Mouse (Mus musculus) kidney, embryonic 15.5 days (tissue): ENCODE data around the gene Tk1. TPM values are rescaled to one million over a fixed set of nuclear protein-coding genes. Genes with fewer than 3 reads are reported as not detected.
A peak's percentile ranks its signal among the peaks of the same experiment; 100 is the strongest.
"Not testable (repeated sequence)": the region's sequence is repeated elsewhere in the genome, so short reads cannot be mapped to it uniquely, and the experiment has no call there.

ENCODE experiments used
- ATAC-seq: fragments of 200-750 bp; cut with Nextera tagmentation; replicated peaks from 2 replicates; pipeline ENCODE4 v1.8.0; 2017; ENCODE audit warnings: moderate TSS enrichment; ENCODE audit not compliant: low FRiP score
- H3K27ac ChIP-seq: fragments of 300-500 bp; sonication (generic); 2 replicates; pipeline ENCODE4 v1.5.1; 2015; ENCODE audit warnings: mild to moderate bottlenecking, inconsistent platforms
- H3K27me3 ChIP-seq: fragments of 300-500 bp; sonication (generic); 2 replicates; pipeline ENCODE4 v1.6.1; 2015; ENCODE audit warnings: inconsistent platforms
- H3K36me3 ChIP-seq: fragments of 300-500 bp; sonication (generic); 2 replicates; pipeline ENCODE4 v1.6.1; 2015; ENCODE audit warnings: inconsistent platforms
- H3K4me1 ChIP-seq: fragments of 300-500 bp; sonication (generic); 2 replicates; pipeline ENCODE4 v1.6.1; 2015; ENCODE audit warnings: inconsistent platforms
- H3K4me2 ChIP-seq: fragments of 300-500 bp; sonication (generic); 2 replicates; pipeline ENCODE4 v1.6.1; 2015; ENCODE audit warnings: moderate library complexity, mild to moderate bottlenecking, inconsistent platforms
- H3K4me3 ChIP-seq: fragments of 300-500 bp; sonication (generic); replicated peaks from 2 replicates; pipeline ENCODE4 v1.5.1; 2015; ENCODE audit warnings: mild to moderate bottlenecking, inconsistent platforms
- H3K9ac ChIP-seq: fragments of 300-500 bp; sonication (generic); 2 replicates; pipeline ENCODE4 v1.6.1; 2015; ENCODE audit warnings: mild to moderate bottlenecking, inconsistent platforms
- H3K9me3 ChIP-seq: fragments of 300-500 bp; sonication (generic); replicated peaks from 2 replicates; pipeline ENCODE4 v1.6.1; 2016; ENCODE audit warnings: inconsistent platforms
- WGBS: fragments of 180-500 bp; shearing (Covaris S2); methylation state at CpG from one replicate; pipeline ENCODE4 v1.1.7; 2015; ENCODE audit warnings: mixed read lengths; 5-methylcytosine and 5-hydroxymethylcytosine counted together
- polyA plus RNA-seq: library from polyadenylated mRNA; unstranded; fragments of >200 nt; fragmentation: Nextera tagmentation; extraction: Ambion mirVana; gene quantifications from 2 replicates; pipeline ENCODE4 v1.2.1, GENCODE M21; 2015

Tk1 gene
- polyA plus RNA-seq, 1 experiment from 2014 or later = 128 TPM

DNA sequence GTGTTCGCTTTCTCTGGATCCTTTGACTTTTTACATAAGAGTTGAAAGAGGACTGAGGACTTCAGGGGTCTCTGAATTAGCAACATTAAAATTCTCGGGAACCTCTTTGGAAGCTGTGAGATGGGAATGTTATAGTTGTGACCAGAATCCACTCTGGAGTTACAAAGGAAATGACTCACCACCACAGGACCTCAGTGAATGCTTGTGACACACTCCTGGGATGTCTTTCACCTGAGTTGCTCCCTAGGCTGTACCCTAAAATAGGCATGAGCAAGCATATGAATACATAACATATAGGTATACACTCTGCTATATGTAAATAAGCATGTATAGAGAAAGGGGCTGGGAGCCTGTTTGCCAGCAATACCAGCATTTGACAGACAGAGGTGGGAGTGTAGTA is 17.5 kb upstream of the Tk1 start:
- H3K27ac ChIP-seq = no peak overlapping the region
- peaks cover 35% of the 10 kb centered on the region for H3K4me1 ChIP-seq
- H3K4me2 ChIP-seq = no peak overlapping the region
- H3K9ac ChIP-seq = no peak overlapping the region
- H3K27me3 ChIP-seq = no peaks in the 10 kb centered on the region
- ATAC-seq = no peak
- WGBS = 85% methylated on average over 2 of the region's 2 CpGs
- no peak overlapping the region for H3K4me3 ChIP-seq
- H3K36me3 ChIP-seq = no peaks in the 10 kb centered on the region
- no peaks in the 10 kb centered on the region for H3K9me3 ChIP-seq

DNA sequence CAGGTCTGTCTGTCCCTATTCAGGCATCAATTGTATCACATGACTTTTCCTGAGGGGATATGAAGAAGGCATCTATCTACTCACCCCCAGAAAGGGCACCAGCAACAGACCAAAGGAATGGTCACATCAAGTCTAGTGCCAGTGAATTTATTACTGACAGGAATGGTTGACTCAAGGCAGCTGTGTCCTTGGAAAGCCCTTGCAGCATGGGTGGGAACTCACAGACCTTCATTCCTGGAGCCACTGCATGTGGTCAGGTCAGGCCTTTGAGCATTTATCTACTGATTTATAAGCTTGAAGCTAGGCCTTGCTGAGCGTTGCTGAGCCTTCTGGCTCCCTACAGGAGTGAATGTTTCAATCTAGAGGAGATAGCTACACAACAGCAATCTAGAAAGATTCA is 15.0 kb upstream of the Tk1 start:
- Histone ChIP-seq H3K9me3 (no peaks in the 10 kb centered on the region), H3K4me1 (peaks cover 17% of the 10 kb centered on the region), H3K4me3 (no peak overlapping the region), H3K4me2 (no peak overlapping the region), H3K27me3 (no peaks in the 10 kb centered on the region), H3K27ac (no peak overlapping the region), H3K9ac (no peak overlapping the region), H3K36me3 (no peaks in the 10 kb centered on the region)
- WGBS = 35% methylated on average over 1 of the region's 1 CpGs
- ATAC-seq = no peak

DNA sequence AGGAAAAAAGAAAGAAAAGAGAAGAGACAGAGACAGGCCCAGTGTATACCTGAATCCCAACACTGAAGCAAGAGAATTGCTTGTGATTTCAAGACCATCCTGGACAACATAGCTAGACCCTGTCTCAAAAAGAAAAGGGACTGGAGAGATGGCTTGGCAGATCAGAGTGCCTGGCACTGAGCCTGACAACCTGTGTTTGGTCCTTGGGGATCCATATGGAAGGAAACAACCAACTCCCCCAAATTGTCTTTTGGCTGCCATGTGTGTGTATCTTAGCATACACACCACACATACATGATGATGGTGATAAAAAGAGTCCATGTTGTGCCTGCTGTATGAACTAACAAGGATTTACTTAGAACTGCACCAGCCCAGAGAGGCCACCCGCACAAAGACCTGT is 13.1 kb upstream of the Tk1 start:
- Histone ChIP-seq H3K4me2 (no peak overlapping the region), H3K4me1 (peaks cover 9% of the 10 kb centered on the region), H3K9me3 (no peaks in the 10 kb centered on the region), H3K36me3 (no peaks in the 10 kb centered on the region), H3K9ac (no peak overlapping the region), H3K4me3 (no peak overlapping the region), H3K27ac (no peak overlapping the region), H3K27me3 (no peaks in the 10 kb centered on the region)
- no peak for ATAC-seq
- 91% methylated on average over 1 of the region's 1 CpGs for whole genome bisulfite sequencing

DNA sequence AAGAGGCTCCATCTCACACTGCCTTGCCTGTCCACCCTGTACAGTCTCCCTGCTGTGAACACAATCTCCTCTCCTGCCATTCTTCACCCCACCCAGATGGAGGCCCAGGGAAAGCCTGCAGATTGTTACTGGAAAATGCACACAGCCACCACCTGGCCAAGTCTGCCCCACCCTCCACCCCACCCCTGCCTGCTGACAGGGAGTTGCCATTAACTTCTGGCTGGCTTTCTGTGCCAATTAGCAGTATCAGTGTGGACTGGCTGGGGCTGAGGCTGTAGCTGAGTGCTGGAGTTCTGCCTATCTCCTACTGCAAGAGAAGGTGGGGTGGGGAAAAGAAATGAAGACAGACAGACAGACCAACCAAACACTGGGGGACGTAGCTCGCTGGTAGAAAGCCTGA is 12.7 kb upstream of the Tk1 start:
- 0 out of 2 replicates have a peak overlapping the region, but pooled peaks have one; percentile 9 for H3K27ac ChIP-seq
- no peaks in the 10 kb centered on the region for H3K9me3 ChIP-seq
- H3K4me2 ChIP-seq = no peak overlapping the region
- peaks cover 9% of the 10 kb centered on the region for H3K4me1 ChIP-seq
- H3K27me3 ChIP-seq = no peaks in the 10 kb centered on the region
- H3K9ac ChIP-seq = no peak overlapping the region
- peak; percentile 63 for ATAC-seq
- H3K36me3 ChIP-seq = no peaks in the 10 kb centered on the region
- 55% methylated on average over 2 of the region's 2 CpGs for WGBS
- H3K4me3 ChIP-seq = no peak overlapping the region

DNA sequence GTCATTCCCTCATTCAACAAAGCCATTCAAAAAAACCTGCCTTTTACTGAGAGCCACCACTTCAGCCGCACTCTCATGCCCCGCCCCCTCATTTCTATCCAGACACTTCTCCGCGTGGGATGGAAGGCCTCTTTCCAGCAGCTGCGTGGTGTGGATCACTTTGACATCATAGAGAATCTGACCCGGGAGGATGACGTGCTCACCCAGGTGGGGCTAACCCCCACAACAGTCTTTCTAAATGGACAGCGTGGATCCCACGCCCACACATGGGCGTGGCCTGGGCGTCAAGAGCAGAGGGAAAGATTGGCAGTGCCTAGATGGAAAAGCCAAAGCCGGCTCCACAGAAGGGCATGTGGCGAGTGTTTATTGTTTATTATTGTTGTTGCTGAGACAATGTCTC is 10.4 kb upstream of the Tk1 start:
- Histone ChIP-seq H3K27me3 (no peaks in the 10 kb centered on the region), H3K27ac (no peak overlapping the region), H3K36me3 (no peaks in the 10 kb centered on the region), H3K9me3 (no peaks in the 10 kb centered on the region), H3K9ac (0 out of 2 replicates have a peak overlapping the region, but pooled peaks have one; percentile 21), H3K4me3 (peak overlapping the region; percentile 19), H3K4me2 (peak overlapping the region; percentile 54), H3K4me1 (peaks cover 19% of the 10 kb centered on the region)
- 0 out of 2 replicates have a peak, but pooled peaks have one; percentile 27 for ATAC-seq
- 26% methylated on average over 13 of the region's 13 CpGs for WGBS

DNA sequence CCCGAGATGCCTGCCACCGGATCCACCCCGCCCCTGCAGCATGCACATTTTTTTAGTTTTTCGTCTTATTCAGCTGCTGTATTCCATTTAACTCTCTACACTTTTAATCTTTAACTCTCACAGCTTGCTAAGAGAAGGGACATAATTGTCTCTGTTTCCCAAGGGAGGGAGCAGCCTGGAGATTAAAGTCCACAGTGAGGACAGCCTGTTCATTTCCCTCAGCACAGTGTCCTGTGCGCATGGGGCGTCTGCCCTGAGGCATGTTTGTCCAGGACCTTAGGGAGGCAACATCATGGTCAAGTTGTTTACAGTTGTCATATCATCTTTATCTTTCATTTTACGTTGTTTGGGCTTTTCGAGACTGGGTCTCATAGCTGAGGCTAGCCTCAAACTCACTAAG is 8.2 kb upstream of the Tk1 start:
- Histone ChIP-seq H3K27ac (0 out of 2 replicates have a peak overlapping the region, but pooled peaks have one; percentile 24), H3K4me3 (no peak overlapping the region), H3K9me3 (no peaks in the 10 kb centered on the region), H3K9ac (no peak overlapping the region), H3K27me3 (no peaks in the 10 kb centered on the region), H3K36me3 (no peaks in the 10 kb centered on the region), H3K4me1 (peaks cover 38% of the 10 kb centered on the region), H3K4me2 (no peak overlapping the region)
- 89% methylated on average over 8 of the region's 8 CpGs for WGBS
- no peak for ATAC-seq

DNA sequence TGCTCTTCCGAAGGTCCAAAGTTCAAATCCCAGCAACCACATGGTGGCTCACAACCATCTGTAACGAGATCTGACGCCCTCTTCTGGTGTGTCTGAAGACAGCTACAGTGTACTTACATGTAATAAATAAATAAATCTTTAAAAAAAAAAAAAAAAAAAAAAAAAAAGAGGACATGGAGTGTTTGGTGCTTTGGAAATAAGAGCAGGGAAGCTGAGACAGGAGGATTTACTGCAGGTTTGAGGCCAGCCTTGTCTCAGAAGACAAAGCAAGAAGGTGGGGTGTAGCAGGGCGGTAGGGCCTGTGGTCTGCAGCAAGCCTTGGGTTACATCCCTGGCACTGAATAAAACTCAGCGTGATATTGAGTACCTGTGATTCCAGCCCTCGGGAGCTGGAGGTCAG is 7.6 kb upstream of the Tk1 start:
- H3K27me3 ChIP-seq, H3K4me2 ChIP-seq, H3K9me3 ChIP-seq, H3K4me3 ChIP-seq, H3K9ac ChIP-seq, H3K36me3 ChIP-seq, ATAC-seq: not testable (repeated sequence)
- Histone ChIP-seq H3K27ac (0 out of 2 replicates have a peak overlapping the region, but pooled peaks have one; percentile 48), H3K4me1 (peaks cover 41% of the 10 kb centered on the region)
- WGBS = 86% methylated on average over 5 of the region's 6 CpGs

DNA sequence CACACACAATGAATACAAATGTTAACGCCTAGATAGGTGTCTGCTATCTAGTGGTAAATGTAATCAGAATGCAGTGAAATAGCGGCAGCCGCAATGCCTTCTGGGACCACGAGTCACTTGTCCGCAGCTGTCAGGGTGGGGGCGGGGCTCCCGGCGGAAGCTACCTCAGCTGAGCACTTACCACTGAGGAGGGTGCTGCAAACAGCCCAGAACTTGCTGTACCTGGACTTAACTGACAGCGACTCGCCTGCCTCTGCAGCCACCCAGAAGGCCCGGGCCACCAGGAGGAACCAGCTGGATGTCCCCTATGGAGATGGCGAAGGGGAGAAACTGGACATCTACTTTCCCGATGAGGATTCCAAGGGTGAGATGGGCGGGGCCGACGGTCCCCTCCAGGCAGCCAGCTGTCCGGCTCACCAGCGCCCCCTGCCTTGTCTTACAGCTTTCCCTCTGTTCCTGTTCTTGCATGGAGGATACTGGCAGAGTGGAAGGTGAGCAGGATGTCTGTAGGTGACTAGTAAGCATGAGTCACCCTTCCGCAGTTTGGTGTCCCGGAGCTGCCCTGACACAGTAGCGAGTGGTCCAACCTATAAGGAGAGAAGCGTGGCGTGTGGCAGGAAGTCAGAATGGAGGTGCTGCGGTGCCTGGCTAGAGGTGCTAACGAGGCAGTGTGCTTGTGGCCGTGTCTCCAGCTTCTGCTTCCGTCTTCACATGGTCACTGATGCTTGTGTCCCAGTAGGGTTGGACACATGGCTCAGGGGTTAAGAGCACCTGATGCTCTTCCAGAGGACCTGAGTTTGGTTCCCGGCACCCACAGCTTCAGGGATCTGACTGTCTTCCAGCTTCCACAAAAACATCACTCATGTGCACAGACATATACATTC is 6.4 kb upstream of the Tk1 start:
- Histone ChIP-seq H3K27ac (no peak overlapping the region), H3K4me3 (peak overlapping the region; percentile 27), H3K4me1 (peaks cover 52% of the 10 kb centered on the region), H3K9ac (no peak overlapping the region), H3K9me3 (no peaks in the 10 kb centered on the region), H3K36me3 (no peaks in the 10 kb centered on the region), H3K27me3 (no peaks in the 10 kb centered on the region), H3K4me2 (peak overlapping the region; percentile 52)
- WGBS = 19% methylated on average over 28 of the region's 28 CpGs
- ATAC-seq = peak; percentile 35; the same call in 1 of the 2 replicates

DNA sequence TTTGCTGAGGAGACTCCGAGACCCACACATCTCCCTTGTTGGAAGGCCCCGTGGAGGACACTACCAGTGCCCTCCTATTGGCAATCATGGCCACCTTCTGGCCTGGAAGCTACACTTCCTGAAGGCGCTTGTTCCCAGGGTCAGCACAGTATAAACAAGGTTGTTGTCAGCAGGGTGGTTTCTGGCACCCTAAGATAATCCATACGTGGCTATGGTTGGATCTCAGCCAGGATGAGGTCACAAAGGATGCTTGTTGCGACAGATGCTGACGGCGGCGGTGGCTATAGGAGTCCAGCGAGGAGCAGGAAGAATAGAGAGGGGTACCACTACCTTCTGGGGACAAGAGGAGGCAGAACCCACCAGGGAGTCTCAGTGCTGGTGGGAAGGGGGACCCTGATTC is 4.5 kb upstream of the Tk1 start:
- ATAC-seq = no peak
- H3K4me1 ChIP-seq = peaks cover 65% of the 10 kb centered on the region

DNA sequence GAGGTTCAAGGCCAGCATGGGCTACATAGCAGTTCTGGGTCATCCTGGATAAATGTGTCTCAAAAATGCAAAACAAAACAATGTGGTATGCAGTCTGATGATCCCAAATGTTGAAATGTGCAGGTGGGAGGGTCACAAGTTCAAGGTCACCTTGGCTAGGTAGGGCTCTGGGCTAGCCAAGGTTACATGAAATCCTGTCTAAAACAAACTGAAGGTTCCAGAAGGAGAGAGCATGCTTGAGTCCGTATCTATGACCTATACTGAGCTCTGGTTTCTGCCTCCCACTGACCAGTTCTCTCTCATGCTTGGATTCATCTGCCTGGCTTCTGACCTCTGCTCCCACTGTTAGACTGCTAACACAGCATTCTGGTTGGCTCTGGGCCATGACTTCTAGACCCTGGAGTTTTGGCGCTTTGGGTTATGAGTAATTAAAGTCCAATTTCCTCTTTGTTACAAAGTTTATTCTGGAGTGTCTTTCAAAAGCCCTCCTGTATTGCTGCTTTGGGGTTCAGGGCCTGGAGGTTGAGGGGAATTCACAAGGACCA is 3.9 kb upstream of the Tk1 start:
- peak overlapping the region; percentile 79 for H3K27ac ChIP-seq
- peaks cover 72% of the 10 kb centered on the region for H3K4me1 ChIP-seq
- H3K27me3 ChIP-seq = no peaks in the 10 kb centered on the region
- H3K9me3 ChIP-seq = no peaks in the 10 kb centered on the region
- no peak overlapping the region for H3K9ac ChIP-seq
- WGBS = 26% methylated on average over 2 of the region's 2 CpGs
- ATAC-seq = no peak
- no peaks in the 10 kb centered on the region for H3K36me3 ChIP-seq
- no peak overlapping the region for H3K4me2 ChIP-seq
- H3K4me3 ChIP-seq = no peak overlapping the region

More for the DNA sequence above, 4.5 kb upstream of the Tk1 start:
- H3K27ac ChIP-seq = peak overlapping the region; percentile 79
- no peaks in the 10 kb centered on the region for H3K9me3 ChIP-seq
- H3K27me3 ChIP-seq = no peaks in the 10 kb centered on the region
- WGBS = 68% methylated on average over 9 of the region's 9 CpGs
- no peak overlapping the region for H3K4me2 ChIP-seq
- H3K36me3 ChIP-seq = no peaks in the 10 kb centered on the region
- no peak overlapping the region for H3K4me3 ChIP-seq
- no peak overlapping the region for H3K9ac ChIP-seq

DNA sequence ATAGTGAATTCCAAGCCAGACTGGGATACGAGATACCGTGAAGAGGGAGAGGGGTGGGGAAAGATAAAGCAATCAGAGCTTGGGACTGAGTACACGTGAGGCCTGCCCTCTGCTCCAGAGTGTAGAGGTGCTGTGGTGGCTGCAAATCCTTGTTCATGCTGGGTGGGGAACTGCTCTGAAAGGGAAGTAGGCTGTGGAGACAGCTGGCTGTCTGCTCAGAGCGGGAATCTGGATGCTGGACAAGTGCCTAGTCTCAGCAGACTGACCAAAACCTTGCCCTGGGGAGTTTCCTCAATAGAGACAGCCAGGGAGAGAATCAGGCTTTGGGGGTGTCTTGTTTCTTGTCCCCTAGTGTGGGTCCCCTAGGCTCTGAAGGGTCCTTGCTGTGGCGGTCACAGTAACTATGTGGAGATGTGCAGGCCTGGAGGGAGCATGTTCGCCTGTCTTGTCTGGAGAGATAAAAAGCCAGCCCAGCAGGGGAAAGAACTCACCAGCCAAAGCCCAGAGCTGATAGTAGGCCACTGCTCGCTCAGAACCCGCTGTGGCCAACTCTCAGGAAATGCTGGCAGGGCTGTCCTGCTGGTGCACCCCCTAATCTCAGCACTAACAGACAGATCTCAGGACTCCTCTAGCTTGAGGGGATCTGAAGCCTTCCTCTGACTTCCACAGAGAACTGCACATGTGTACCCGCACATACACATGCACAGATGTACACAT is 3.2 kb upstream of the Tk1 start:
- H3K4me3 ChIP-seq = no peak overlapping the region
- H3K9me3 ChIP-seq = no peaks in the 10 kb centered on the region
- H3K9ac ChIP-seq = no peak overlapping the region
- no peaks in the 10 kb centered on the region for H3K36me3 ChIP-seq
- no peak for ATAC-seq
- H3K4me1 ChIP-seq = peaks cover 77% of the 10 kb centered on the region
- H3K27me3 ChIP-seq = no peaks in the 10 kb centered on the region
- 54% methylated on average over 9 of the region's 9 CpGs for WGBS
- no peak overlapping the region for H3K4me2 ChIP-seq
- H3K27ac ChIP-seq = peak overlapping the region; percentile 79
